Mouse (Mus musculus) urinary bladder, postnatal 36 days (tissue): ENCODE results near the gene Garnl3.

Experiments used
- DNase-seq, 2 experiments: peaks; one replicate each; pipeline ENCODE4 v3.0.0; 2022; ENCODE audit warnings: low spot score in 2 of 2, mixed read lengths in 1 of 2

Garnl3 gene

GRCm38 (mm10) chr2:33131500-33132092 lies at the start of gene Garnl3:
Gene Garnl3 (minus strand): TSS chr2:33131654.
- DNase-seq, result peak; percentile 36 to 51

GRCm38 (mm10) chr2:33179930-33180630 lies 48.6 kb upstream of the Garnl3 start:
- peak in 1 of 2 experiments; percentile 41 for DNase-seq

- no peak for DNase-seq
Observed at GRCm38 (mm10) chr2:33179171-33179929, 47.9 kb upstream of the Garnl3 start.

GRCm38 (mm10) chr2:33178243-33178932 lies 46.9 kb upstream of the Garnl3 start:
- DNase-seq, result peak in 1 of 2 experiments; percentile 20

- DNase-seq, result peak in 1 of 2 experiments; percentile 36
Observed at GRCm38 (mm10) chr2:33177443-33178242, 46.2 kb upstream of the Garnl3 start.

GRCm38 (mm10) chr2:33176921-33177320 lies 45.5 kb upstream of the Garnl3 start:
- DNase-seq, result no peak

GRCm38 (mm10) chr2:33176516-33176915 lies 45.1 kb upstream of the Garnl3 start:
- DNase-seq, result no peak

- DNase-seq, result no peak
Observed at GRCm38 (mm10) chr2:33173686-33174085, 42.2 kb upstream of the Garnl3 start.

- peak in 1 of 2 experiments; percentile 19 for DNase-seq
Observed at GRCm38 (mm10) chr2:33173126-33173525, 41.7 kb upstream of the Garnl3 start.

GRCm38 (mm10) chr2:33170777-33171565 lies 39.5 kb upstream of the Garnl3 start:
- DNase-seq, result no peak

- no peak for DNase-seq
Observed at GRCm38 (mm10) chr2:33169445-33169844, 38.0 kb upstream of the Garnl3 start.

- DNase-seq, result no peak
Observed at GRCm38 (mm10) chr2:33167060-33167459, 35.6 kb upstream of the Garnl3 start.

- DNase-seq, result no peak
Observed at GRCm38 (mm10) chr2:33165710-33166374, 34.4 kb upstream of the Garnl3 start.

- DNase-seq, result no peak
Observed at GRCm38 (mm10) chr2:33165229-33165628, 33.8 kb upstream of the Garnl3 start.

- no peak for DNase-seq
Observed at GRCm38 (mm10) chr2:33164646-33165045, 33.2 kb upstream of the Garnl3 start.

GRCm38 (mm10) chr2:33162126-33162525 lies 30.7 kb upstream of the Garnl3 start:
- DNase-seq, result peak in 1 of 2 experiments; percentile 20

- DNase-seq, result peak in 1 of 2 experiments; percentile 45
Observed at GRCm38 (mm10) chr2:33160326-33160973, 29.0 kb upstream of the Garnl3 start.

- DNase-seq, result no peak
Observed at GRCm38 (mm10) chr2:33159593-33159992, 28.1 kb upstream of the Garnl3 start.

- DNase-seq, result no peak
Observed at GRCm38 (mm10) chr2:33158895-33159294, 27.4 kb upstream of the Garnl3 start.
